Mouse (Mus musculus): ENCODE results near the gene Slc38a3. TPM values are rescaled to one million over a fixed set of nuclear protein-coding genes. Genes with fewer than 3 reads are reported as not detected.

The Slc38a3 gene
- polyA plus RNA-seq, 1 experiment from 2014 or later, result 12.9 TPM

DNA sequence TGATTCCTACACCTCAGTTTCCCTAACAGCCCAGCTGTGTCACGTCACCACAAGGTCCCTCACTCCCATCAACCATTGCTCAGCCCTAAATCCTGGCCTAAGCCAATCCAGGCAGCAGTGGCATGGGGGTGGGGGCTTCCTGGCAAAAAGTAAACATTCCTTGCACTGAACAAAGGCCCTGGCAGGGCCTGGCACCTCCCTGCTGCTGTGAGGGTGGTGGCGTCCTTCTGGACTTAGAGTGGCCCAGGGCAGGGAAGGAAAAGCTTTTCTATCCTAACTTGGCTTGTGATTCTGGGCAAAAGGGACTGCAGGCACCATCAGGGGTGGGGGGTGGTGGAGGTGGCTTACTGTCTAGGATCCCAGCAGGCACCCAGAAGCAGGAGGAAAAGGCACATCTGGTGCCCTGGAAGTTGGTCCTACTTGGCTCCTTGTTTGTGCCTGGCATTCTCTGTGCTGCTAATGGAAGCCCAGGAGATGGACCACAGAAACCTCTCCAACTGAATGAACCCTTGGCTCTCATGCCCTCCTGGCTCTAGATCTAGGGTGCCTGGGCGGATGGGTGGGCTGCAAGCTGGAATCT lies 33.4 kb upstream of the Slc38a3 start:
- no peaks in the 10 kb centered on the region for H3K27me3 ChIP-seq (ENCODE audit: insufficient read depth, low read length)
- H3K36me3 ChIP-seq (ENCODE audit: insufficient read depth, low read length), result no peaks in the 10 kb centered on the region; the same call in 1 of the 2 replicates
- H3K9ac ChIP-seq (ENCODE audit: low read depth, low read length), result no peak overlapping the region
- H3K9me3 ChIP-seq (replicated peaks; ENCODE audit: low read length), result no peaks in the 10 kb centered on the region
- no peak for DNase-seq (ENCODE audit: low spot score)
- WGBS, result 57% methylated on average over 3 of the region's 3 CpGs
- no peak for ATAC-seq (replicated peaks; ENCODE audit: low FRiP score, low read depth)
- H3K27ac ChIP-seq, result peak overlapping the region; percentile 47; the same call in 1 of the 2 replicates
- H3K4me1 ChIP-seq (replicated peaks; ENCODE audit: insufficient read depth, low read length), result peaks cover 76% of the 10 kb centered on the region
- H3K4me3 ChIP-seq (replicated peaks; ENCODE audit: low read depth, low read length), result no peak overlapping the region
- H3K4me2 ChIP-seq (ENCODE audit: low read length), result no peak overlapping the region
- no peak for TF ChIP-seq CTCF (IDR thresholded peaks at IDR 0.05; ENCODE audit: low read depth)

DNA sequence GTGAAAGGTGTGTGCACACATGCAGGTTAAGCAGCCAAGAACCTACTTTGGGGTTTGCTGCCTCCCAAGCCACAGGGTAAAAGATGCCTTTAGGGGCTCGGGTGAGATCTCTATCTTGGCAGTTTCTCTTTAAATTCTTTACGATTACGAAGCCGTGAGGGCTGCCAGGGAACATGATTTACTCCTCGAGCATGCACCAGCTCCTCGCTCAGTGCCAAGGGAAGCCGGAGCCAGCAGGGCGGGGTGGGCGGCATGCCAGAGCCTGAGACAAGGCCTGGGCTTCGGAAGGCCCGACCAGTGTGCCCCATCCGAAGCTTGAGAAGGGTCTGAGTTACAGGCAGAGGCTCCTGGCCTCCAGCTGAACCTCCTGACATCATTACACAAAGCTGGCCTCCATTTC lies 32.3 kb upstream of the Slc38a3 start:
- no peak for TF ChIP-seq CTCF (IDR thresholded peaks at IDR 0.05; ENCODE audit: low read depth)
- Histone ChIP-seq H3K27ac (peak overlapping the region; percentile 8; the same call in 1 of the 2 replicates), H3K4me2 (ENCODE audit: low read length) (peak overlapping the region; percentile 18; the same call in 1 of the 2 replicates)

DNA sequence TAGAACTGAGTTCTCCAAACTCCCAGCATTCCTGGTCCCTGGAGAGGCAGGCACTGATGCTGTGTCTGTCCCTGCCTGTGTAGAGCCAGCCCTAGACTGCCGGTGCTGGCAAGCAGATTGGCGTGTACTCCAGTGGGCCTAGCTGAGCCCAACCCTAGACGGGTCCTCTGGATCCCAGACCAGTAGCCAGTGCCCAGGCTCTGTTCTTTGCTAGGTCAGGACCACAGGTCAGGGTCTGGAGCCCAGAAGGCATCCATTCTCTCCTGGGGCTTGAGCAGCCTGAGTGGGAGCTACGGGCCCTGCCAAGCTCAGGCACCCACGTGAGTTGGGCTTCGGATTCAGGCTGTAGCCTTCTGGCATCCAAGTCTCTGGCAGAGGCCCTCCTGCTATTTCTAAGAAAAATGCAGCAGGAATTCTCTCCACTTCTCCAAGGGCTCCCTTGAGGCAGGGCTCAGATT lies 30.8 kb upstream of the Slc38a3 start:
- WGBS, result 18% methylated on average over 6 of the region's 6 CpGs
- Histone ChIP-seq H3K9me3 (replicated peaks; ENCODE audit: low read length) (no peaks in the 10 kb centered on the region), H3K27ac (peak overlapping the region; percentile 85), H3K27me3 (ENCODE audit: insufficient read depth, low read length) (no peaks in the 10 kb centered on the region), H3K36me3 (ENCODE audit: insufficient read depth, low read length) (no peaks in the 10 kb centered on the region; the same call in 1 of the 2 replicates), H3K4me3 (replicated peaks; ENCODE audit: low read depth, low read length) (no peak overlapping the region), H3K9ac (ENCODE audit: low read depth, low read length) (peak overlapping the region; percentile 27; the same call in 1 of the 2 replicates), H3K4me2 (ENCODE audit: low read length) (0 out of 2 replicates have a peak overlapping the region, but pooled peaks have one; percentile 30), H3K4me1 (replicated peaks; ENCODE audit: insufficient read depth, low read length) (peaks cover 80% of the 10 kb centered on the region)
- DNase-seq (ENCODE audit: low spot score) (peak; percentile 53), ATAC-seq (replicated peaks; ENCODE audit: low FRiP score, low read depth) (no peak)
- TF ChIP-seq CTCF (IDR thresholded peaks at IDR 0.05; ENCODE audit: low read depth), result no peak; the same call in 1 of the 2 replicates

More for the DNA sequence above, 32.3 kb upstream of the Slc38a3 start:
- H3K4me1 ChIP-seq (replicated peaks; ENCODE audit: insufficient read depth, low read length), result peaks cover 78% of the 10 kb centered on the region
- peak; percentile 60 for DNase-seq (ENCODE audit: low spot score)
- 14% methylated on average over 12 of the region's 12 CpGs for WGBS
- H3K4me3 ChIP-seq (replicated peaks; ENCODE audit: low read depth, low read length), result no peak overlapping the region
- H3K27me3 ChIP-seq (ENCODE audit: insufficient read depth, low read length), result no peaks in the 10 kb centered on the region
- H3K36me3 ChIP-seq (ENCODE audit: insufficient read depth, low read length), result no peaks in the 10 kb centered on the region; the same call in 1 of the 2 replicates
- no peak overlapping the region for H3K9ac ChIP-seq (ENCODE audit: low read depth, low read length)
- H3K9me3 ChIP-seq (replicated peaks; ENCODE audit: low read length), result no peaks in the 10 kb centered on the region
- ATAC-seq (replicated peaks; ENCODE audit: low FRiP score, low read depth), result no peak

DNA sequence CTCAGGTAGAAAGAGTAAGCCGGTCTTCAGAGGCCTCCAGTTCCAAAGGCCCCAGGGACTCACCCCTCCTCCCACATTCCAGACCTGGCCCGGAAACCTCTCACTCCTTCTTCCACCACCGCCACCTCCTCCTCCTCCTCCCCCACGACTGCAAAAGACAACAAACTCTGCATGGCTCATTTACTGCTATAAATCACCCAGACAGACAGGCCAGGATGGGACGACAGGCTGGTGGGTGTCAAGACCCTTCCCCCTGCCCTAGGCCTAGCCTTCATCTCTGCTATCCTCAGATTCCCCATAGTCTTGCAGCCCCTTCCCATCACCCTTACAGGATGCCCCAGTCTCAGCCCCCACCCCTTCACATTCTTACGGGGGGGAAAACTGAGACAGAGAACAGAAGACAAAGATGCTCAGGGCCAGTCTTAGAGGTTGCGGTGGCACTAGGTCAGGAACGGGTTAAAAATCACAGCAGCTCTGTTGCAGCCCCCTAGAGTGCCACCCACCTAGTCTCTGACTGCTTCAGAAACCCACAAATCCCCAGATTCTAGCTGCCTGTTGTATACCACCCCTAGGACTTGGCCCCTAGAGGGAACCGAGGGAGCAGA lies 30.1 kb upstream of the Slc38a3 start:
- H3K9me3 ChIP-seq (replicated peaks; ENCODE audit: low read length), result no peaks in the 10 kb centered on the region
- WGBS, result 8% methylated on average over 9 of the region's 9 CpGs
- H3K4me2 ChIP-seq (ENCODE audit: low read length), result peak overlapping the region; percentile 41
- peak; percentile 87 for DNase-seq (ENCODE audit: low spot score)
- H3K9ac ChIP-seq (ENCODE audit: low read depth, low read length), result no peak overlapping the region
- peak; percentile 16 for ATAC-seq (replicated peaks; ENCODE audit: low FRiP score, low read depth)
- H3K27me3 ChIP-seq (ENCODE audit: insufficient read depth, low read length), result no peaks in the 10 kb centered on the region
- peaks cover 79% of the 10 kb centered on the region for H3K4me1 ChIP-seq (replicated peaks; ENCODE audit: insufficient read depth, low read length)
- TF ChIP-seq CTCF (IDR thresholded peaks at IDR 0.05; ENCODE audit: low read depth), result no peak; the same call in 1 of the 2 replicates
- no peaks in the 10 kb centered on the region for H3K36me3 ChIP-seq (ENCODE audit: insufficient read depth, low read length)
- H3K27ac ChIP-seq, result peak overlapping the region; percentile 85
- no peak overlapping the region for H3K4me3 ChIP-seq (replicated peaks; ENCODE audit: low read depth, low read length)

DNA sequence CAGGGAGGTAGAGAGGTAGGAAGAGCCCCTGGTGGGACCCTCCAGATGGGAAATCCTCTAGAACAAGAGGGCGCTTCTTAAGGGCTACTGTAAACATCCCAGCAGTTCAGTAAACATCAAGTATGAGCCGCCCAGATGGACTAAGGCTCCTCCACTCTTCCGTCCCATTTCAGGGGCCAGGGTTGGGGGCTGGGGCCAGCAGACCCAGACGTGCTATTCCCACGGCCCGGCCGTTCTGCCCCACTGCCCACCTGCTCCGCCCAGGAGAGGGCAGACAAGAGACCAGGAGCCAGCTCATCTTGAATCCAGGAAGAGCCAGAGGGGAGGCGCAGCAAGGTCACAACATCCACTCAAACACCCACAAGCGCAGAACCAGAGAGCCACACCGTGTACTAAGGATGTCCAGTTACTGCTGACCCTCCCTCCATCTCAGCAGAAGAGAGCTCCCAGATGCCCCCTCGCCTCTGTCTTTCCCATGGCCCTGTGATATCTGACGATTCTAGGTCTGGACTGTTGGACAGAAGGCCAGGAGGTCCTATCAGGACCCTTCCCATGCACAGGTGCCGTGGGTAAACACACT lies 29.4 kb upstream of the Slc38a3 start:
- ATAC-seq (replicated peaks; ENCODE audit: low FRiP score, low read depth) (peak; percentile 60), DNase-seq (ENCODE audit: low spot score) (peak; percentile 79)
- H3K27me3 ChIP-seq (ENCODE audit: insufficient read depth, low read length), result no peaks in the 10 kb centered on the region
- no peaks in the 10 kb centered on the region for H3K36me3 ChIP-seq (ENCODE audit: insufficient read depth, low read length)
- 7% methylated on average over 14 of the region's 14 CpGs for WGBS
- no peak overlapping the region for H3K4me3 ChIP-seq (replicated peaks; ENCODE audit: low read depth, low read length)
- peak; percentile 61 for TF ChIP-seq CTCF (IDR thresholded peaks at IDR 0.05; ENCODE audit: low read depth)
- no peaks in the 10 kb centered on the region for H3K9me3 ChIP-seq (replicated peaks; ENCODE audit: low read length)
- H3K9ac ChIP-seq (ENCODE audit: low read depth, low read length), result no peak overlapping the region
- H3K27ac ChIP-seq, result peak overlapping the region; percentile 85
- H3K4me2 ChIP-seq (ENCODE audit: low read length), result peak overlapping the region; percentile 41
- peaks cover 72% of the 10 kb centered on the region for H3K4me1 ChIP-seq (replicated peaks; ENCODE audit: insufficient read depth, low read length)

DNA sequence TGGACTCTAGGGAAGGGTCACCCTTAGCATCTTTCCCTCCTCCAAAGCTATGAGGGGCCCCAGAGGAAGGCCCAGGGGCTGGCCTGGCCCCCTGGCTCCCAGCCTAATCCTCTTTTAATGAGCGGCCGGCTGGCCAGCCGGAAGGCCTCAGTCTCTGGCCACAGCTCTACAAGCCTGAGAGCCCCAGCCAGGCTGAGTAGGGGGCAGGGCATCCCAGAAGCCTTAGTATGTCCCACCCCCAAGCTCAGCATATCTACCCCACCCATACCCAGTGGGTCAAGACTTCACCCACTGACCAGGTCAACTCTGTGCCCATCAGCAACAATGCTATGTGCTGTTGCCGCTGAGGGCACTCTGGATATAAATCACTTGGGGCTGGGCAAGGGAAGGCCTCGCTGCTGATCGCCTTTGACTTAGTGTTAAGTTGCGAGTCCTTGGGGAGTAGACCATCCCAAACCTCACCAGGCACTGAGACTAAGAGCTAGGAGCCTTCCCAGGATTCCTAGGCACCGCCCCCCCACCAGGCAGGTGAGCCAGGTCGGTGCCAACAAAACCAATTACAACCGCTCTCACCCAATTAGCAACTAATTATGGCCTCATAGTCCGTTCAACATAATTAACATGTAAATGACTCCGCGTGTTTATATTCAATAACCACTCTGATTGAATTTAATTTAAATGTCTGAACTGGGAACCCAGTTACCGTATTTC lies 28.6 kb upstream of the Slc38a3 start:
- Histone ChIP-seq H3K4me3 (replicated peaks; ENCODE audit: low read depth, low read length) (no peak overlapping the region), H3K9me3 (replicated peaks; ENCODE audit: low read length) (no peaks in the 10 kb centered on the region), H3K27ac (peak overlapping the region; percentile 85), H3K27me3 (ENCODE audit: insufficient read depth, low read length) (no peaks in the 10 kb centered on the region), H3K36me3 (ENCODE audit: insufficient read depth, low read length) (no peaks in the 10 kb centered on the region), H3K4me1 (replicated peaks; ENCODE audit: insufficient read depth, low read length) (peaks cover 65% of the 10 kb centered on the region), H3K4me2 (ENCODE audit: low read length) (peak overlapping the region; percentile 41), H3K9ac (ENCODE audit: low read depth, low read length) (0 out of 2 replicates have a peak overlapping the region, but pooled peaks have one; percentile 18)
- DNase-seq (ENCODE audit: low spot score) (peak; percentile 71), ATAC-seq (replicated peaks; ENCODE audit: low FRiP score, low read depth) (0 out of 2 replicates have a peak, but pooled peaks have one; percentile 16)
- WGBS, result 13% methylated on average over 14 of the region's 14 CpGs
- no peak for TF ChIP-seq CTCF (IDR thresholded peaks at IDR 0.05; ENCODE audit: low read depth)

Measured in kidney, postnatal 0 days (tissue).